Mouse (Mus musculus) liver, postnatal 0 days (tissue): ENCODE measurements at regions not wholly inside any gene's neighbourhood (a gene's known extent, or its start where the extent isn't known, plus 50 kb on each side); places are given as distances from the start of the nearest gene placed in this dataset.
A peak's percentile ranks its signal among the peaks of the same experiment; 100 is the strongest.

ENCODE experiments used
- ATAC-seq: fragments of 200-750 bp; cut with Nextera tagmentation; 2 replicates; pipeline ENCODE4 v1.8.0; 2017; ENCODE audit warnings: mild to moderate bottlenecking, moderate library complexity
- DNase-seq: peaks from one replicate; pipeline ENCODE4 v3.0.0-alpha.2; 2016
- H3K27ac ChIP-seq: fragments of 300-500 bp; sonication (generic); 2 replicates; pipeline ENCODE4 v1.5.1; 2014; ENCODE audit warnings: antibody characterized with exemption, moderate library complexity, mild to moderate bottlenecking, low read depth
- H3K27me3 ChIP-seq: fragments of 300-500 bp; sonication (generic); 2 replicates; pipeline ENCODE4 v1.6.1; 2014; ENCODE audit warnings: low read length, control low read depth, mixed read lengths; ENCODE audit not compliant: insufficient read depth
- H3K36me3 ChIP-seq: fragments of 300-500 bp; sonication (generic); replicated peaks from 2 replicates; pipeline ENCODE4 v1.6.1; 2014; ENCODE audit warnings: mild to moderate bottlenecking, control low read depth, low read length, moderate library complexity, mixed read lengths; ENCODE audit not compliant: insufficient read depth
- H3K4me1 ChIP-seq: fragments of 300-500 bp; sonication (generic); 2 replicates; pipeline ENCODE4 v1.6.1; 2014; ENCODE audit warnings: antibody characterized with exemption, mild to moderate bottlenecking, control low read depth; ENCODE audit not compliant: insufficient read depth
- H3K4me2 ChIP-seq: fragments of 300-500 bp; sonication (generic); 2 replicates; pipeline ENCODE4 v1.6.1; 2014; ENCODE audit warnings: low read depth, mild to moderate bottlenecking, low read length, moderate library complexity, mixed read lengths
- H3K4me3 ChIP-seq: fragments of 300-500 bp; sonication (generic); 2 replicates; pipeline ENCODE4 v1.5.1; 2014; ENCODE audit warnings: low read depth, low read length
- H3K9ac ChIP-seq: fragments of 300-500 bp; sonication (generic); replicated peaks from 2 replicates; pipeline ENCODE4 v1.6.1; 2014; ENCODE audit warnings: mild to moderate bottlenecking, moderate library complexity
- H3K9me3 ChIP-seq: fragments of 300-500 bp; sonication (generic); 2 replicates; pipeline ENCODE4 v1.6.1; 2016; ENCODE audit warnings: mild to moderate bottlenecking, control low read depth, low read length, mixed read lengths
- CTCF ChIP-seq: sonication (generic); IDR thresholded peaks from 2 replicates; pipeline ENCODE4 v1.5.1; 2016; ENCODE audit warnings: antibody characterized with exemption, low read depth
- EP300 ChIP-seq: IDR thresholded peaks from 2 replicates; pipeline ENCODE4 v1.6.1; 2016; ENCODE audit warnings: antibody characterized with exemption, low read depth, mild to moderate bottlenecking
- WGBS: fragments of 180-500 bp; shearing (Covaris S2); extraction: QIAGEN DNeasy Blood & Tissue Kit; methylation state at CpG from one replicate; pipeline ENCODE4 v1.1.7; 2014; ENCODE audit not compliant: insufficient replicate concordance; 5-methylcytosine and 5-hydroxymethylcytosine counted together

GRCm38 (mm10) chr7:90061701-90062100 lies 68.3 kb upstream of the Picalm start:
- H3K9ac ChIP-seq = peak overlapping the region; percentile 57
- no peaks in the 10 kb centered on the region for H3K36me3 ChIP-seq
- DNase-seq = no peak
- H3K27me3 ChIP-seq = no peaks in the 10 kb centered on the region
- no peak for ATAC-seq
- peak overlapping the region; percentile 23 for H3K4me3 ChIP-seq
- no peak for TF ChIP-seq CTCF
- TF ChIP-seq EP300 = no peak
- H3K9me3 ChIP-seq = no peaks in the 10 kb centered on the region
- WGBS = 58% methylated on average over 7 of the region's 7 CpGs
- H3K4me2 ChIP-seq = peak overlapping the region; percentile 66
- H3K27ac ChIP-seq = peak overlapping the region; percentile 94
- H3K4me1 ChIP-seq = peaks cover 78% of the 10 kb centered on the region

GRCm38 (mm10) chr7:90062874-90063273 lies 67.1 kb upstream of the Picalm start:
- peak; percentile 100 for TF ChIP-seq EP300
- TF ChIP-seq CTCF = no peak
- ATAC-seq (peak; percentile 51), DNase-seq (no peak)
- peak overlapping the region; percentile 9; the same call in 1 of the 2 replicates for H3K4me3 ChIP-seq
- no peaks in the 10 kb centered on the region for H3K36me3 ChIP-seq
- peaks cover 80% of the 10 kb centered on the region for H3K4me1 ChIP-seq
- no peaks in the 10 kb centered on the region for H3K9me3 ChIP-seq
- 53% methylated on average over 9 of the region's 9 CpGs for WGBS
- H3K4me2 ChIP-seq = peak overlapping the region; percentile 66
- H3K9ac ChIP-seq = peak overlapping the region; percentile 28
- H3K27me3 ChIP-seq = no peaks in the 10 kb centered on the region
- peak overlapping the region; percentile 46 for H3K27ac ChIP-seq

DNA sequence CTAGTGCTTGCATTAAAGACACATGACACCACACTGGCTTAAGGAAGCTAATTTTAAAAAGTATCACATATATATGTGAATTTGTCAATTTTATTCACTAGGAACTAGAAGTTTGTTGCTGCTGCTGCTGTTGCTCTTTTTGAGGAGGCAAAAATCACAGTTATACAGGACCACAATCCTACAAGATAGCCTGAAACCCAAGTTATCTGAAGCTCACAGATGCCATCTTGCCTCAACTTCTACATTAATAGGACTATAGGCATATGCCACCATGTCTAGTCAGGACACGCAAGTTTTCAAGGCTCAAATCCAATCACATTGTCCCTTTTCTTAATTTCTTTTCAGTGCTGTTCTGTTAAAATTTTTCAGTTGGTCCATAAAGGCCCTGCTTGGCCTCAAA lies 65.8 kb upstream of the Picalm start:
- H3K4me2 ChIP-seq = no peak overlapping the region
- 60% methylated on average over 1 of the region's 1 CpGs for WGBS
- ATAC-seq (no peak), DNase-seq (no peak)
- peaks cover 74% of the 10 kb centered on the region for H3K4me1 ChIP-seq
- H3K27ac ChIP-seq = no peak overlapping the region
- H3K36me3 ChIP-seq = no peaks in the 10 kb centered on the region
- no peak overlapping the region for H3K9ac ChIP-seq
- no peaks in the 10 kb centered on the region for H3K9me3 ChIP-seq
- H3K27me3 ChIP-seq = no peaks in the 10 kb centered on the region
- no peak overlapping the region for H3K4me3 ChIP-seq
- TF ChIP-seq EP300 = peak; percentile 65; the same call in 1 of the 2 replicates
- no peak for TF ChIP-seq CTCF

DNA sequence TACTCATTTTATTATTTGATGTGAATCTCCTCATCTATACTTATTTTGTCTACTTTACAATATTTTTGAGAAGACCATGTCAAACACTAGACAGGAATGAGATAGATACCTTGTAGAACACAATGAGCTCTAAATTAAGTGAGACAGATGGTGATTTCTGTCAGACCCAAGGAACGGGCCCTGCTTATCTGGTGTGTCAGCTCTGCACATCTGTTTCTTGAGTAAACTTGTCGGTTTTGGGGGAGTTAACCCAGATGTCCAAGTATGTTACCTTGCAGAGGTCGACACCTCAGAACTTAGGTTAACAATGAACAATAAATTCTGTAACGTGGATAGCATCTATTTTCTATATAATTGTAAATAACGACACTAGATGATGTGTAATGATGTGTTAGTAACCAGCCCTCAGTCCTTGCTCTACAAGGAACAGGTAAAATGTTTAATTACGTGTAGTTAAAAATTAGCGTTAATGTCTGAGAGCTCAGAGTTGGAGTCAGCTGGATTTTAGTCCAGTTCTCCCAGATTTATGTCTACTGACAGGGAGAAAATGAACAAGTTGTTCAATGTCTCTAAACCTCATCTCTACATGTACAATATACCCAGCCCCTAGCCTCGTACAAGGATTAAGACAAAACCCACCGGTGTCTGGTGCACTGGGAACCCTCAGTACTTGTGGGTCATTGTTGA lies 64.6 kb upstream of the Picalm start:
- ATAC-seq = no peak
- 68% methylated on average over 9 of the region's 9 CpGs for WGBS

GRCm38 (mm10) chr7:90066275-90066674 lies 63.7 kb upstream of the Picalm start:
- DNase-seq (no peak), ATAC-seq (peak; percentile 61; the same call in 1 of the 2 replicates)
- peaks cover 56% of the 10 kb centered on the region for H3K4me1 ChIP-seq

More for the DNA sequence above, 64.6 kb upstream of the Picalm start:
- no peaks in the 10 kb centered on the region for H3K27me3 ChIP-seq
- H3K4me1 ChIP-seq = peaks cover 63% of the 10 kb centered on the region
- TF ChIP-seq CTCF (no peak), EP300 (peak; percentile 93)
- no peaks in the 10 kb centered on the region for H3K36me3 ChIP-seq
- 0 out of 2 replicates have a peak overlapping the region, but pooled peaks have one; percentile 22 for H3K4me2 ChIP-seq
- no peak overlapping the region for H3K9ac ChIP-seq
- no peaks in the 10 kb centered on the region for H3K9me3 ChIP-seq
- H3K4me3 ChIP-seq = no peak overlapping the region
- peak overlapping the region; percentile 45 for H3K27ac ChIP-seq
- DNase-seq = no peak

GRCm38 (mm10) chr7:90067961-90068665 lies 61.9 kb upstream of the Picalm start:
- TF ChIP-seq CTCF = peak; percentile 38
- peak; percentile 75 for TF ChIP-seq EP300
- Histone ChIP-seq H3K9ac (0 out of 2 replicates have a peak overlapping the region, but pooled peaks have one; percentile 39), H3K4me3 (no peak overlapping the region), H3K36me3 (no peaks in the 10 kb centered on the region), H3K4me1 (peaks cover 44% of the 10 kb centered on the region), H3K4me2 (no peak overlapping the region), H3K27me3 (no peaks in the 10 kb centered on the region), H3K9me3 (no peaks in the 10 kb centered on the region), H3K27ac (peak overlapping the region; percentile 45)
- peak; percentile 46 for DNase-seq
- WGBS = 33% methylated on average over 3 of the region's 3 CpGs
- ATAC-seq = peak; percentile 58

More at GRCm38 (mm10) chr7:90066275-90066674, 63.7 kb upstream of the Picalm start:
- no peaks in the 10 kb centered on the region for H3K36me3 ChIP-seq
- TF ChIP-seq CTCF (no peak), EP300 (peak; percentile 44; the same call in 1 of the 2 replicates)
- no peak overlapping the region for H3K4me3 ChIP-seq
- no peak overlapping the region for H3K4me2 ChIP-seq
- no peaks in the 10 kb centered on the region for H3K27me3 ChIP-seq
- H3K27ac ChIP-seq = peak overlapping the region; percentile 45
- no peaks in the 10 kb centered on the region for H3K9me3 ChIP-seq
- WGBS = 66% methylated on average over 5 of the region's 5 CpGs
- no peak overlapping the region for H3K9ac ChIP-seq
